Mouse (Mus musculus) T-helper 2 cell (primary cell): ENCODE data around the gene Vgll4.

ENCODE experiments used
- in situ Hi-C: fragments of 300-600 bp; cut with MboI, MseI; formaldehyde crosslinking; loops from one replicate; pipeline ENCODE4 v1.15.1; 2025; ENCODE audit warnings: high pct_unique_total_duplicates

Gene Vgll4

DNA sequence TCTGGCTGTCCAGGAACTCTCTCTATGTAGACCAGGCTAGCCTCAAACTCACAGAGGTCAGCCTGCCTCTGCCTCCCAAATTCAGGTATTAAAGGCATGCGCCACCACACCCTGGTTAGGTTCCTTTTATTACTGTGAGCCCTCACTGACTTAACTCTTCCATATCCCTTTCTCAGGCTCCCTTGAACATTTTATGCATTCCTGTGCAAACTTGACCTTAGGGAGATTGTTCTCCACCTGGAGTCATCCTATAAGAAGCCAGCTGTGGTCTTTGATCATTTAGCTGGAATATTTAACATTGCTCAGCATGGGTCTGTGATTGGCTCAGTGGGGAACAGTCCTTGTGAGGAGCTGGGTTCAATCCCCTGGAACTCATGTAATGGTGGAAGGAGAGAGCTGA lies 4.5 kb upstream of the Vgll4 start:
- in situ Hi-C loops: no loop called here

DNA sequence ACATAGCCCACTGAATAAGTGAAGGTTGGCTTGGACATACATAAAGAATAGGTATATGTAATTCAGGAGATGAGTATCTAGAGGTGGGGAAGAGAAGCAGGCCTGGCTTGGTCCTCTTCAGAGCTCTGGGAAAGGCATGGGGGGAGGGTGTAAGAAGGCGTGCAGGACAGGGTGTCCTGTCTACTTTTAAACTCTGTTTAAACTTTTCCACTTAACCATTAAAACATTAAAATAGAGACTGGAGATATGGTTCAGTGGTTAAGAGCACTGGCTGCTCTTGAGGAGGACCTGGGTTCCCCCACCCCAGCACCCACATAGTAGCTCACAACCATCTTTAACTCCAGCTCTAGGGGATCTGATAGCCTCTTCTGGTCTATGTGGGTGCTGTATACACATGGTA lies 3.2 kb upstream of the Vgll4 start:
- in situ Hi-C loops: no loop called here

GRCm38 (mm10) chr6:114970895-114971294 lies 1.1 kb upstream of the Vgll4 start:
- in situ Hi-C loops: no loop called here

GRCm38 (mm10) chr6:114970386-114970785 lies 592 bp upstream of the Vgll4 start:
- in situ Hi-C loops: no loop called here

DNA sequence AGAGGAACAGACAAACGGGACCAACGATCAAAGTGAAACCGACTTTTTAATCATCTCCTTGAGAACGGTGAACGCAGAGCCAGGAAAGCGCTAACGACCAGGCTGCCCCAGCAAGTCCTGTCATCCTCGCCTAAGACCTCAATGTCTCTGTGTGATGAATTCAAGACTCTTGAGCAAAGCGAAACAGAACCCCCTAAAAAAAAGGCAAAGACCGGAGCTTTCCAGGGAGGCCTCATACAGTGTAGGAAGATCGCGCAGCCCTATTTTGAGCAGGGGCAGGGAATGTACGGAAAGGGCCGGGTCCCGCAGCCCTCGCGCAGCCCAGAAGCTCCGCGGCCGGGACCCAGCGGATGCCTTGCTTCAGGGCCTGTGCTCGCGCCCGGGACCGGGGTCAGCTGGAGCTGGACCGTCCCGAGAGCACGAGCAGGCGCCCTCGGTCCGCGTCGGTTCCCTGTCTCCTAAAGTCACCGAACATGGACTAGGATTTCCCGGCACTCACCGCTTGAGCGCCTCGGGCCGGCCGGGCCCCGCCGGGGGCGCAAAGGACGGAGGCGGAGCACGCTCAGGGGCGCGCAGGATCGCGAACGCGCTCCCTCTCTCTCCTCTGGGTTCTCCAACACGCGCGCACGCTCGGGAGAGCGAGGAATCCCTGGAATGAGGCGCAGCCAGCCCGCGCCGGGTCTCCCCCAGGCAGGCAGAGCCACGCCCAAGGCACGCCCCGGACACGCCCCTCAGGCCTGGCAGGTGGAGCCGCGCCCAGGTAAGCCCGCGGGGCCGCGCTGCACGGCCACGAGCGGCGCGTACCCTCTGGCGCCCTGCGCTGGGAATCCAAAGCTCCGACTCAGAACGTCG lies 1.2 kb downstream of the Vgll4 start:
- in situ Hi-C loops: loop anchor here (5.0 kb wide), 1 partner anchor 234 kb away; no protein-coding TSS in a partner anchor

GRCm38 (mm10) chr6:114967623-114968022 lies 2.2 kb downstream of the Vgll4 start:
- in situ Hi-C loops: loop anchor here (5.0 kb wide), 1 partner anchor 235 kb away; no protein-coding TSS in a partner anchor

- in situ Hi-C loops: loop anchor here (5.0 kb wide), 1 partner anchor 236 kb away; no protein-coding TSS in a partner anchor
Measured at GRCm38 (mm10) chr6:114966396-114967154, 3.2 kb downstream of the Vgll4 start.

GRCm38 (mm10) chr6:114965802-114966201 lies 4.0 kb downstream of the Vgll4 start:
- in situ Hi-C loops: loop anchor here (5.0 kb wide), 1 partner anchor 236 kb away; no protein-coding TSS in a partner anchor

- in situ Hi-C loops: loop anchor here (5.0 kb wide), 1 partner anchor 237 kb away; no protein-coding TSS in a partner anchor
Measured at GRCm38 (mm10) chr6:114965396-114965795, 4.4 kb downstream of the Vgll4 start.

- in situ Hi-C loops: no loop called here
Measured at GRCm38 (mm10) chr6:114964235-114964634, 5.6 kb downstream of the Vgll4 start.

DNA sequence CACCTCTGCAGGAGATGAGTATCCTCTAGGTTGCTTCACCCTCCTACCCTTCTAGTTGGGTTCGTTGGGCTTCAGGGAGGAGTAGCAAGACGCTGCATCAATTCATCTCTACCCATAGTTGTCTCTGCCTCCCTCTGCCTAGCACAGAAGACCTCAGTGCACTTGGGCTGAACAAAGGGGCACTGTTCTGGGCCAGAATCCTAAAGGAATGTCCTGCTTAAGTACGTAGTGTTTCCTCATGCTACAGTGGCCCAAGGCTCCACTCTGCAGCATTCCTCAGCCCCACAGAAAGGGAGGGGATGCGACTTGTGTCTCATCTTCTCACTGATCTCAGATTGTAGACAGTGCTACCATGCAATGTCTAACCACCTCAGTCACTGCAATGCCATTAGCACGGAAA lies 6.2 kb downstream of the Vgll4 start:
- in situ Hi-C loops: no loop called here

DNA sequence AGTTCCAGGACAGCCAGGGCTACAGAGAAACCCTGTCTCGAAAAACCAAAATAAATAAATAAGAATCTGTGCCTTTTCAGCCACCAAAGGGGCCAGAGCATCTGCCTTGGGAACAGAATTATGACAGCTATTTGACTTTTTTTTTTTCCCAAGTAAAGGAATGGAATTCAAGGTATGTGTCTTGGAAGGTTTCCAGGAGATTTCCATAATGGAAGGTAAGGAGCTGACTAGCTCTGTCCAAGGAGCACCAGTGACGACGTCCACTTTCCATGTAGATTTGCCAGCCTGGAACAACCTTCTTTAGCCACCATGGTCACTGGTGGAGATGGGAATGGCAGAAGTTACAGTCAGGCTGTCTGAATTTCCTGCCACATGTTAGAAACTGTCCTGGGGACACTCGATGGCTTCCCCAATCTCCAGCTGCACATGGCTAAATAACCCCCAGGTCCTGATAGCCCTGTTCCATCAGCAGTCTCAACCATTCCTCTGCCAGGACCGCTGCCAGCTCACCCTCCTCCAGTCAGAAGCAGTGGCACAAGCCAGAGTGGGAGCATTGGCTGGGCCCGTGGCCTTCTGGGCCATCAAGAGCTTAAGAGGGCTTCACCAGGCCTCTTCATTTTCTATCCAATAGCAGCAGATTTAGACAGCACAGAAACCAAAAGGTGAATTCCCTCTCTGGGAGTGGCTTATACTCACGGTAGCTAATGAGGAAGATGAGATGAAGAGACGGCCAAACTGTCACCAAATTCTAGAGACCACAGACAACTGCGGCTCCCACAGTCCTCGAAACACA lies 8.3 kb downstream of the Vgll4 start:
- in situ Hi-C loops: no loop called here

GRCm38 (mm10) chr6:114959012-114959398 lies 10.8 kb downstream of the Vgll4 start:
- in situ Hi-C loops: no loop called here

GRCm38 (mm10) chr6:114958249-114959011 lies 11.4 kb downstream of the Vgll4 start:
- in situ Hi-C loops: no loop called here

- in situ Hi-C loops: no loop called here
Measured at GRCm38 (mm10) chr6:114957756-114958155, 12.0 kb downstream of the Vgll4 start.

DNA sequence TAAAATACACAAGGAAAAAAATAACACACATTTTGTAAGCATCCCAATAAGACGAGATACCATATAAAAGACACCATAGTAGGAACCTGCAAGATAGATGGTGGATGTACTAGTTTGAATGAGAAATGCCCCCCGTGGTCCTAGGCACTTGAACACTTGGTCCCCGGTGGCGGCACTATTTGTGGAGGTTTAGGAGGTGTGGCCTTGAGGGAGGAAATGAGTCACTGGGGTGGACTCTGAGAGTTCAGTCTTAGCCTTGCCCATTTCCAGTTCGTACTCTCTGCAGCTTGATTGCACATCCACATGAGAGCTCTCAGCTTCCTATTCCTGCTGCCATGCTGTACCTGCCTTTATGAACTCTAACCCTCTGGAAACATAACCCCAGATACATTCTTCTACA lies 15.3 kb downstream of the Vgll4 start:
- in situ Hi-C loops: no loop called here

- in situ Hi-C loops: no loop called here
Measured at GRCm38 (mm10) chr6:114953601-114954000, 16.2 kb downstream of the Vgll4 start.

GRCm38 (mm10) chr6:114952356-114952755 lies 17.4 kb downstream of the Vgll4 start:
- in situ Hi-C loops: no loop called here

- in situ Hi-C loops: no loop called here
Measured at GRCm38 (mm10) chr6:114944456-114945438, 25.0 kb downstream of the Vgll4 start.
